Mouse (Mus musculus) left cerebral cortex, adult 6 months (tissue): ENCODE data around the gene Adat1. TPM values are rescaled to one million over a fixed set of nuclear protein-coding genes. Genes with fewer than 3 reads are reported as not detected.

Experiments
- long read RNA-seq, 2 experiments: library from polyadenylated mRNA; unstranded; transcript quantifications; one replicate each; pipeline ENCODE4 v2.0.0; 2019 to 2020
- polyA plus RNA-seq: library from polyadenylated mRNA; unstranded; fragments of <200 nt; fragmentation: Nextera tagmentation; gene quantifications from 2 replicates; pipeline ENCODE4 v1.2.3, GENCODE M21; 2021

The Adat1 gene
- polyA plus RNA-seq = 1.7 TPM in 2 replicates
- long read RNA-seq, experiment 1, transcript Adat1-203 (9 exons, 2,762 nt) = major isoform, 10 of 32 reads
- long read RNA-seq, experiment 1, transcript Adat1-201 (10 exons, 3,159 nt) = minor isoform, 6 of 32 reads
- long read RNA-seq, experiment 1, partial matches to known transcripts = 6 of 32 reads
- long read RNA-seq, experiment 1, other reads (novel, unspliced or antisense) = 10 of 32 reads
- long read RNA-seq, experiment 2, partial matches to known transcripts = 3 of 4 reads
- long read RNA-seq, experiment 2, other reads (novel, unspliced or antisense) = 0 of 4 reads

GRCm38 (mm10) chr8:111992013-111992702 lies at the start of gene Adat1:
Adat1 (minus strand) TSS chr8:111992302.

GRCm38 (mm10) chr8:112014936-112015335 lies 22.8 kb upstream of the Adat1 start, which contains the start of gene Gm6793:
Gm6793 (minus strand) TSS chr8:112015036.

GRCm38 (mm10) chr8:112010997-112011815 lies 19.1 kb upstream of the Adat1 start, which contains the start of the genes Kars and Terf2ip:
Kars (minus strand) TSS chr8:112011323.
Terf2ip (plus strand) TSS chr8:112011398.

GRCm38 (mm10) chr8:111940171-111941100 lies 51.7 kb downstream of the Adat1 start, which contains the start of gene Gabarapl2:
Gabarapl2 (plus strand) TSS chr8:111940703.

GRCm38 (mm10) chr8:111933348-111934076 lies 58.6 kb downstream of the Adat1 start, which contains the start of gene Tmem231:
Tmem231 (minus strand) TSS chr8:111933881.

Other genes with a start within 250 kb of the Adat1 start
- 18.2 and 26.9 TPM in 2 replicates for gene Bcar1, start 248.5 kb downstream of the Adat1 start, polyA plus RNA-seq
- gene Cfdp1, start 138.0 kb downstream of the Adat1 start, polyA plus RNA-seq = 163 and 191 TPM in 2 replicates
- 3.8 and 5.4 TPM in 2 replicates for gene Tmem170, start 115.6 kb downstream of the Adat1 start, polyA plus RNA-seq
- 1.3 and 2.1 TPM in 2 replicates for gene Chst5, start 81.9 kb downstream of the Adat1 start, polyA plus RNA-seq
- 8.2 and 9.0 TPM in 2 replicates for gene Tmem231, start 58.4 kb downstream of the Adat1 start, polyA plus RNA-seq
- gene Gabarapl2, start 51.6 kb downstream of the Adat1 start, polyA plus RNA-seq = 492 and 602 TPM in 2 replicates
- gene Kars, start 19.0 kb upstream of the Adat1 start, polyA plus RNA-seq = 48.2 and 71.0 TPM in 2 replicates
- gene Terf2ip, start 19.1 kb upstream of the Adat1 start, polyA plus RNA-seq = 36.8 and 47.5 TPM in 2 replicates
- gene Gm6793, start 22.7 kb upstream of the Adat1 start, polyA plus RNA-seq = not detected in 2 replicates